Mouse (Mus musculus) cerebellum, adult 9-10 months (tissue): Measurements from ENCODE around the gene Tapbp.

Experiments used
- DNase-seq: peaks from one replicate; pipeline ENCODE4 v3.0.0; 2022

Tapbp gene

GRCm38 (mm10) chr17:33948905-33949537, 33.3 kb downstream of the Tapbp start:
- no peak for DNase-seq

DNA sequence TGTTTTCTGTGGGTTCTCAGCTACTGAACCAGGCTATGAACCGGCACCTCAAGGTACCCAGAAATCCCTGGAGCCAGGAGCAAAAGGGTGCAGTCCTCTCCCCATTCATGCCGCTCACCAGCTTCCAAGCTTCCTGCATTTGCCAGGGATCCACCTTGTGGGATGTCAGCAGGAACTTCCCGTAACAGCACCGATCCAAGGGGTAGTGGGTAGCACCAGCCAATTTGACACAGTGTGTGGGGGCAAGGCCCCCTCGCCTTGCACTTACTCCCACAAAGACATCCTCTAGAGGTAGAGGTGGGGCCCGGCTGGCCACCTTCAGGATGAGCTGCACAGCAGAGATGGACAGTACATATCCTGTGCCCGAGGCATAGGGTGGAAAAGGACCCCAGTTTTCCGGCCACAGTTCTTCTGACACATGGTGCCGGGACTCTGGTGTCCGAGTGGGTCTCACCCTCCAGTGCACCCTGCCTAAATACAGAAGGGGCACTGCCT, 34.5 kb downstream of the Tapbp start:
- no peak for DNase-seq

GRCm38 (mm10) chr17:33951021-33951946, 35.6 kb downstream of the Tapbp start, which contains the start of gene B3galt4:
TSS of gene B3galt4 (minus strand) at chr17:33951488.
- DNase-seq: peak; percentile 67

GRCm38 (mm10) chr17:33952015-33952414, 36.3 kb downstream of the Tapbp start:
- DNase-seq: peak; percentile 36

DNA sequence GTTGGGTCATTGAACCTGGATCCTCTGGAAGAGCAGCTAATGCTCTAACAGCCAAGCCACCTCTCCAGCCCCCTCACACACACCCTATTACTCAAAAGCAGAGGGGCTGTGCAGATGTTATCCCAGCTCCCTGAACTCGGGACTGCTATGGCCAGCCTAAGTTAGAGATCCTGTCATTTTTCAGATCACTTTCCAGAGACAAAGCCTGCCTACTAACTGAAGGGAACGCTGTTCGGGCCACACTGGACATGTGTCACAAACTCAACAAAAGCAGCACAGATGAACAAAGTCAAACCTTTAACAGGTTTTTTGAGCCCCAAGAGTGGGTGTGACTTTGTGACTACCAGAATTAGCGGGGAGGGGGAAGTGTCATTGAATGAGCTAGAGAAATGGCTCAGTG, 37.2 kb downstream of the Tapbp start:
- no peak for DNase-seq

DNA sequence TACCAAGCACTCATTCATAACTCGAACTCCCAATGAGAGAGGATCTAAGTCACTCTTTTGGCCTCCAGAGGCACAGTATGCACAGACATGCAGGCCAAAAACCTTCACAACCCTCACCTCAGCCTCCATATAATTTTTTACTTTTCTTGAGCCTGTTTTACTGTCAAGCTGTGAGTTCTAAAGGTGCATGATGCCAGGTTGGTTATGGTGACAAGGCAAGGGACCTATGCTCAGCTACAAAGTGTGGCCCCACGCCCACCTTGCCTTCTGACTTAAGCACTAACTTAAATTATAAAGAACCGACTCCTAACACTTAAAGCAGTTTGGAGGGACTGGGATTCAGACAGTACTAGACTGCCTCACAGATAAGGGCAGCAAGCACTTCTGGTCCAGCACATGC, 37.6 kb downstream of the Tapbp start:
- DNase-seq: no peak

GRCm38 (mm10) chr17:33953961-33954565, 38.4 kb downstream of the Tapbp start:
- peak; percentile 57 for DNase-seq

DNA sequence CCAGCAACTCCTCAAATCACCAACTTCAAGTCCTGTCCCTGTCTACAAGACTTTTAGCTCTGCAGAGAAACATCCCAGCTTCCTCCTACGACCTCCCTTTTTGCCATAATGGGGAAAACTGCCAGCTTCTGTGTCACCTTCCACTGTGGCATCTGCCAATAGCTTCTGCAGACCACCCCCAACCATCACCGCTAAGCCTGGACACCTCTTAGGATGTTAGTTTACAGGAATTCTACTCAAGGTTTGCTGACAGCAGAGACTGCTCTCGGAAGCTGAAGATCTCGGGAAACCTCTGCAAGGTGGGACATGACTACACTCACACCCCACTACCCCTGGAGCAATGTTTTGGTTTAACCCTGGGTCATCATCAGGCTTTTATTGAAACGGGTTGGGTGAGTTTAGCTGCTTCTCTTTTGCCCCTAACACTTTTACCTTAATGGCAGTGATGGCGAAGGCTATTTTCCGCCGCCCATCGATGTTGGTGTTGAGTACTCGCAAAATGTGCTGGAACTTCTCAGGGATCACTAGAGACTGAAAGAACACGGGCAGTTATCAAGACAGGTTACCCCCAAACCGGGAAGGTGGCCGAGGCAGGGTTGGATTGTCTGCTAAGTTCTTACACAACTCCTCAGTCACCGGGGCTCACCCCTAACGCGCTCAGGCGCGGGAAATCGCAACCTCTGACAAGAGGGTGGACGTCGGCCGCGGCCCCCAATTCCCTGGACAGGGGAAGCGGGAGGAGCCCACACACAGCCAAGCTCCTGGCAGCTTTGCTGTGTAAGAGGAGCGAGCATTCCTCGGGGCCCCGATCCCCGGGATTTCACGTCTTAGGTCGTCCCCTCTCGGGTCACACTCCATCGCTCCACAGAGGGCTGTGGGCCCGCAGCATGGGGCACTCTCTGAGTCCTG, 39.2 kb downstream of the Tapbp start:
- DNase-seq: peak; percentile 55

DNA sequence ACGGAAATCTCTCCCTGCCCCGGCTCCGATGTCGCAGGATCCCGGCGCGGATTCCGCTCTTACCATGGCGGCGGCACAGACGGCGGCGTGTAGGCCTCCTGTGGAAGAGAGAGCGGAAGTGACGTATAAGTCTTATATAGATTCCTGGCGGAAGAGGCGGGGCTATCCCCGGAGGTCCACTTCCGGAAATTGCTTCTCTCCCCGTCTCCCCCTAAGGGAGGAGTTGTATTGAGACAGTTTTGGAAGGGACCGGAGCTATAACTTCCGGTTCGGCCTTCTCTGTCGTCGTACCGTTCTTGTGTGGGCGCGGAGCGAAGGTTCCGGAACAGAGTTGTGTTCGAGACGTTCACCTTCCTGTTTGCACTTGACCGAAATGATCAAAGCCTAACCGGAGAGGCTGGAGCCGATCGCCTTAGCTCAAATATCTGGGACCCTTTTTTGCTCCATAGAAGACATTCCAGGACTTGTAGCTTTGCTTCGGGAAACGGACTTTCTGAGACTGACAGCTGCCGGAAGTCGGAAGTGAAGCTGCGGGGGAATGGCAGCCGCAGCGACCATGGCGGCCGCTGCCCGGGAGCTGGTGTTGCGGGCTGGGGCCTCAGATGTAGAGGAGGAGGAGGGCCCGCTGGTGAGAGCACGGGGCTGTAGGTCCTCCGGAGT, 40.0 kb downstream of the Tapbp start, which contains the start of the genes Vps52 and Rps18:
Vps52 (plus strand) TSS at position 258 of the 660 bp plus-strand sequence.
Rps18 (minus strand) TSS at position 447 of the 660 bp plus-strand sequence.
- DNase-seq: peak; percentile 99

DNA sequence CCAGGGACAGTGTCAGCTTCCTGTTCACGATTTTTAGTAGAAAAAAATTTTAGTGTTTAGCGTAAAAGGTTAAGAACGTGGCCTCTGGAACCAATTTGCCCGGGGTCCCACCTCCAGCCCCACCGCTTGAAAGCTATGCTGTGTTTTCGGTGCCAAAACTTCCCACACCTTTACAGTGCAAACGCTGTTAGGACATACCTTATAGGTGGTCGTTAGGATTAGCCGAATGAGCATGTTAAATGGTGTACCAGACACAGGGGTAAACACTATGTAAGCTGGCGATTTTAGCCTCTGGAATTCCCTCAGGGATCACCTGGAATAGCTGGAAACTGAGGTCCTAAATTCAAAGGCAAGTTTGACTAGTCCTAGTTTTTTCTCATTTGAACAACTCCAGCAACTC, 40.6 kb downstream of the Tapbp start:
- peak; percentile 65 for DNase-seq

DNA sequence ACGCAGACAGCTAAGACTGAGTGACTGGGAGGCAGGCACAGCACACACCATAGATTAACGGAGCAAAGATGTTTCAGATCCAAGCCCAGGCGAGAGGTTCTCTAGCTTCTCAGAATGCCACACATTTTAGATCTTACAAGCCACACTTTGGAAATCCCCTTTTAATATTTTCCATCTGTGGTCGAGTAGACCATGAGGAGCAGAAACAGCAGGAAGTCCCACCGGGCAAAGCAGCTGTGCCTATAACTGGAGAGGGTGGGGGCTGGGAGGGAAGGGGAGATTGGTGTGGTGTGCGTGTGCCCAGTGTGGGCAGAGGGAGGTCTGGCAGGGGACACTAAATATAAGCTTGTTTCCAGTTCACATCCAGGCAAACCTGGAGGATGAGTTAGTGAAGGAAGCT, 41.8 kb downstream of the Tapbp start:
- DNase-seq: peak; percentile 42

DNA sequence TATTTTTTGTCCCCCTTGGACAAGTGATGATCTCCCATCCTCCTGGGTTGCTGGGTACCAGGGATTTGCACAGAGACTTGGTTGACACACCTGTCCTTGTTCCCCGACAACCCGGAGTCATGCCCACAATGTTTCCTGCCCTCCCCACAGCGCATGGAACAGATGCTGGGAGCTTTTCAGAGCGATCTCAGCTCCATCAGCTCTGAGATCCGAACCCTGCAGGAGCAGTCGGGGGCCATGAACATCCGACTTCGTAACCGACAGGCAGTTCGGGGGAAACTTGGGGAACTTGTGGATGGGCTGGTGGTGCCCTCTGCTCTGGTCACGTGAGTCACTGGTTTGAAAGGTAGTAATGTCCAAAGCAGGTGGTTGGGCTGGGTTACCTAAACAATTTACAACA, 42.8 kb downstream of the Tapbp start:
- DNase-seq: no peak

DNA sequence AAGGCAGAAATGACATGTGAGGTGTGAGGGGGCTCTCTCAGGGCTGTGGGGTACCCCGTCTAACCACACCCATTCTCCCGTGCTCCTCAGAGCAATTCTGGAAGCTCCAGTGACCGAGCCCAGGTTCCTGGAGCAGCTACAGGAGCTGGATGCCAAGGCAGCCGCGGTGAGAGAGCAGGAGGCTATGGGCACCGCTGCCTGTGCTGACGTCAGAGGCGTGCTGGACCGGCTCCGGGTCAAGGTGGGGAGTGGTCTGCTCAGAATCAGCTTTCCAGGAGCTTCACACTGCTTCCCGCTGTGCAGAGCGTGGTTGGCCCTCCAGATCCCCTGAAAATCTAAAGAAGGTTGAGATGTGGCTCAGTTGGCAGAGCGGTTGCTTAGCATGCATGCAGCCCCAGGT, 43.4 kb downstream of the Tapbp start:
- no peak for DNase-seq

DNA sequence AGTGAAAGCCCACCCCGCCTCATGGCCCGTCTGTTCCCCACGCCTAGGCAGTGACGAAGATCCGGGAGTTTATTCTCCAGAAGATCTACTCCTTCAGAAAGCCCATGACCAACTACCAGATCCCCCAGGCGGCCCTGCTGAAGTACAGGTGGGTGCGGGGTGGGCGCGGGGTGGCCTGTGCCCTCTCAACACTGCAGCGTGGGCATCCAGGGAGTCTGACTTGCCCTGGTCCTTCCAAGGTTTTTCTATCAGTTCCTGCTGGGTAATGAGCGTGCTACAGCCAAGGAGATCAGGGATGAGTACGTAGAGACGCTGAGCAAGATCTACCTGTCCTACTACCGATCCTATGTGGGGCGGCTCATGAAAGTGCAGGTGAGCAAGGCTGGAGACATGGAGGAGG, 44.2 kb downstream of the Tapbp start:
- no peak for DNase-seq

GRCm38 (mm10) chr17:33962876-33963275, 47.2 kb downstream of the Tapbp start:
- no peak for DNase-seq

GRCm38 (mm10) chr17:33965082-33965845, 49.6 kb downstream of the Tapbp start:
- DNase-seq: no peak

DNA sequence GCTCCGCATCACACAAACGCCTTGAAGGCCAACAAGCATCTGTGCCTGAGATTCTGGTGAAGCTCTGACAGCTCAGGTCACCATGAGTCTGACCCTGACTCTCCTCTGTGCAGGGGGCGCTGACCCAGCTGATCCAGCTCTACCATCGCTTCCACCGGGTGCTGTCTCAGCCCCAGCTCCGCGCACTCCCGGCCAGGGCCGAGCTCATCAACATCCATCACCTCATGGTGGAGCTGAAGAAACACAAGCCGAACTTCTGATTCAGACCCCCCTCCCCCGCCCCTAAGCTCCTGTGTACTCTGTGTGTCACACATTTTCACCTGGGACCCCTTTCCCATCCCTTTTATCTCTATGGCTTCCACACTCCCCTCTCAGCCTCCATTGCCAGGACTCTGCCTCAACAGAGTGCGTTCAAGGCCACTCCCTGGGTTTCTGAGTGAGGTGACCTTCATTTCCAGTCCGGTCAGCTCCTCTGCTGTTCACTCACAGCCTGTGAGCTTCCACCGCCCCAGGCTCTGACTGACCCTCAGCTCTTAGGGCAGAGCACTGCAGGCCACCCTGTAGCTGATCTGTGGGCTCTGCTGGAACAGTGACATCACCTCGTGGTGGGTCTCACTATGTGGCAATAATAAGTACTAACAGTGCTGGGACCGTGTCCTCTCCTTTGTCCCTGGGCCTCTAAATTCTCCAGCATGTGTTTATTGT, 50.3 kb downstream of the Tapbp start:
- DNase-seq: no peak

- peak; percentile 82 for DNase-seq
Observed at GRCm38 (mm10) chr17:33968489-33968888, 52.8 kb downstream of the Tapbp start.

DNA sequence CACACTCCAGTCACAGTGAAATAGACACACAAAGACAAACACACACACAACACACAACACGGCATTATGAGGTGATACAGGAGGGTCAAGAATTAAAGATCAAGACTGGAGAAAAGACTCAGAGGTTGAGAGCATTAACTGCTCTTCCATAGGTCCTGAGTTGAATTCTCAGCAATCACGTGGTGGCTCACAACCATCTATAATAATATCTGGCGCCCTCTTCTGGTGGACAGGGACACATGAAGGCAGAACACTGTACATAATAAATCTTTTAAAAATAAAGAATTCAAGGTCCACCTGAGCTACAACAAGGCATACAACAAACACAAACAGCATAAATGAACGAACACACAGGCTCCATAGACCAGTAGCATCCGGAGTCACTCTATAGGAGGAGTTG, 53.2 kb downstream of the Tapbp start:
- no peak for DNase-seq

GRCm38 (mm10) chr17:33969394-33969793, 53.7 kb downstream of the Tapbp start:
- no peak for DNase-seq
